13 mouse cellular contexts compared by ENCODE assay signal in genomic region chr17:45879478-45880250, GRCm38 (mm10).
DNase-seq lines count a peak whose midpoint lies in the region; ATAC-seq and TF ChIP-seq lines count a peak whose summit lies in the region.
"Had no signal": no experiment of that assay in that cellular context is flagged by ENCODE, and none has a peak within 500 bp of the region (broad histone marks: within the 10 kb centered on the region; RNA-seq: fewer than 3 reads in every experiment).

No protein-coding gene starts in this region.

- peak; percentile 25 to 44 for DNase-seq in heart, adult 18-20 months
- no peak for DNase-seq in heart, postnatal 25 days (ENCODE audit: low spot score)
- DNase-seq in lung, postnatal 0 days (ENCODE audit: low spot score): peak; percentile 21
- no peak for DNase-seq in lung, postnatal 36 days
- peak; percentile 68 for DNase-seq in adipocyte (ENCODE audit: low spot score)
- peak; percentile 70 for DNase-seq in kidney, adult 9 months
- no peak for DNase-seq in cerebellum, postnatal 10 days
- DNase-seq: cerebellum, adult 9-10 months; heart, adult 2 months; lung, postnatal 4 days had no signal

- no peak for TF ChIP-seq EP300 in lung, postnatal 0 days (IDR thresholded peaks at IDR 0.05)

- no peak overlapping the region for H3K4me2 ChIP-seq in lung, postnatal 0 days (replicated peaks; ENCODE audit: low read depth, low read length)
- H3K4me2 ChIP-seq: embryonic facial prominence, embryonic 12.5 days; forebrain, embryonic 13.5 days had no signal

- no peaks in the 10 kb centered on the region for H3K36me3 ChIP-seq in lung, postnatal 0 days (ENCODE audit: insufficient read depth, low read length)
- H3K36me3 ChIP-seq: embryonic facial prominence, embryonic 12.5 days had no signal

- WGBS in lung, postnatal 0 days: 73% methylated on average over 6 of the region's 6 CpGs

- no peak overlapping the region for H3K9ac ChIP-seq in lung, postnatal 0 days (replicated peaks; ENCODE audit: low read depth)
- H3K9ac ChIP-seq: embryonic facial prominence, embryonic 12.5 days; forebrain, embryonic 13.5 days had no signal

- no peak for TF ChIP-seq CTCF in lung, postnatal 0 days (IDR thresholded peaks at IDR 0.05)

- H3K9me3 ChIP-seq in lung, postnatal 0 days (ENCODE audit: low read length): no peaks in the 10 kb centered on the region

- no peak overlapping the region for H3K27ac ChIP-seq in lung, postnatal 0 days (ENCODE audit: low read length)
- H3K27ac ChIP-seq: embryonic facial prominence, embryonic 12.5 days; forebrain, embryonic 13.5 days; heart, adult 2 months had no signal

- 0 out of 2 replicates have a peak, but pooled peaks cover 3% of the 10 kb centered on the region for H3K27me3 ChIP-seq in lung, postnatal 0 days (replicated peaks; ENCODE audit: insufficient read depth, low read length)

- ATAC-seq in lung, postnatal 0 days: 0 out of 2 replicates have a peak, but pooled peaks have one; percentile 21
- no peak for ATAC-seq in granulocyte monocyte progenitor cell, adult 5-6 weeks (replicated peaks; ENCODE audit: poor library complexity, severe bottlenecking)
- ATAC-seq: forebrain, embryonic 13.5 days had no signal

- intact Hi-C loops in heart, postnatal 25 days (cut with DNase I): no loop called here

- no peaks in the 10 kb centered on the region for H3K4me1 ChIP-seq in lung, postnatal 0 days (ENCODE audit: insufficient read depth, low read depth, low read length)

- no peak overlapping the region for H3K4me3 ChIP-seq in lung, postnatal 0 days (ENCODE audit: low read depth, low read length)
- H3K4me3 ChIP-seq: embryonic facial prominence, embryonic 12.5 days; forebrain, embryonic 13.5 days; heart, adult 2 months had no signal

Comparison
In these comparisons a context has a peak if more than half of its experiments do, and no peak if none do; other contexts are left out.
1. DNase-seq: peak in heart, adult 18-20 months (2 of 2), lung, postnatal 0 days (single experiment), adipocyte (single experiment) and kidney, adult 9 months (single experiment); none in heart, postnatal 25 days (single experiment), lung, postnatal 36 days (single experiment) and cerebellum, postnatal 10 days (0 of 2).